Mouse (Mus musculus): ENCODE data around the gene Plcg2. TPM values are rescaled to one million over a fixed set of nuclear protein-coding genes. Genes with fewer than 3 reads are reported as not detected.

Gene Plcg2
- polyA plus RNA-seq, 2 experiments: 4.3 to 5.0 TPM

DNA sequence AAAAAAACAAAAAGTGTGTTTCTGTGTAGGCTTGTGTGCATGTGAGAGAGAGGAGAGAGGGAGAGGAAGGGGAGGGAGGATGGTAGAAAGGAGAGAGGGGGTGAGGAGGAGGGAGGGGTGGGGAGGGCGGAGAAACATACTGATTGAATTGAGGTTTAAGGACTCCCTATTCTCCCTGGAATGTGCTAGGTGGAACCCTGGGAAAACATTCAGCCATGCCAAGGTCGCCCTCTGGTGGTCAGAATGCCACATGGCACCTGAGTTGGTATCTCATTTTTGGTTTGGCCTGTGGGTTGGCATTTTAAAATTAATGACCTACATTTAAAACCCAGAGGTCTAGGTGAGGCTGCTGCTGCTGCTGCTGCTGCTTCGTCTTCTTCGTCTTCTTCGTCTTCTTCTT is 71.3 kb downstream of the Plcg2 start:
- DNase-seq (ENCODE audit: low read depth in 3 of 3, low spot score in 3 of 3) (peak in 2 of 3 experiments; percentile 14 to 15), ATAC-seq (ENCODE audit: insufficient read depth) (no peak)
- H3K36me3 ChIP-seq (replicated peaks; ENCODE audit: control insufficient read depth, insufficient read depth, low read depth): no peaks in the 10 kb centered on the region
- no peak overlapping the region for H3K4me3 ChIP-seq (ENCODE audit: insufficient read depth in 1 of 2, low read depth in 2 of 2, low read length in 2 of 2)
- TF ChIP-seq EP300 (IDR thresholded peaks at IDR 0.05; ENCODE audit: low read depth) (no peak), CTCF (IDR thresholded peaks at IDR 0.05; ENCODE audit: low read depth) (peak; percentile 92)
- no peak overlapping the region for H3K27ac ChIP-seq
- no peaks in the 10 kb centered on the region for H3K27me3 ChIP-seq (ENCODE audit: control insufficient read depth, insufficient read depth, low read length)
- H3K4me2 ChIP-seq (ENCODE audit: low read depth): no peak overlapping the region
- H3K9me3 ChIP-seq (ENCODE audit: control insufficient read depth, low read length): no peaks in the 10 kb centered on the region
- no peaks in the 10 kb centered on the region for H3K4me1 ChIP-seq (replicated peaks; ENCODE audit: control insufficient read depth in 2 of 2, insufficient read depth in 2 of 2, low read length in 1 of 2)
- WGBS (ENCODE audit: insufficient replicate concordance): 20% methylated on average over 5 of the region's 5 CpGs
- no peak overlapping the region for H3K9ac ChIP-seq (replicated peaks)

DNA sequence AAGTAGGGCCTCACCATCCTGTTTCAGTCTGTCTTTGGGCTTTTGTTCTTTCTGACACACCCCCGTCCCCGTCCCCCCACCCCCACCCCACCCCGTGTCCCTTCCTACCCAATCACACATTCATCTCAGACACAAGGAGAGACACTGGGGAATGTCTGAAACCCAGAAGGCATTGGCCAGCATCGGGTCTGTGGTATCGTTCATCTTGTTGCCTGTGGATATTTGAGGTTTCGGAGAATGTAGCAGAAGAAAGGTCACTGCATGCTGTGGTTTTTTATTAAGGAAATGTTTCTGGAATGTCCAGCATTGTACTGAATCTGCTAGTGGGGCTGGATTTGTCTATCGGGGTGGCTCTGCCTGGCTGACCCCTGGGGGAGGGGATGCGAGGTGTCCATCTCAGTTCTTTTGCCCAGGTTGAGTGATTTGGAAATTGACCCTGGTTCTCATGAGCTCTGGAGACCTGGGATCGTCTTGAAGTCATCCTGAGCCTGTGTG is 78.2 kb downstream of the Plcg2 start:
- no peak for TF ChIP-seq CTCF (IDR thresholded peaks at IDR 0.05; ENCODE audit: low read depth)
- no peak for TF ChIP-seq EP300 (IDR thresholded peaks at IDR 0.05; ENCODE audit: low read depth)
- DNase-seq (ENCODE audit: low read depth in 3 of 3, low spot score in 3 of 3) (no peak), ATAC-seq (ENCODE audit: insufficient read depth) (no peak)
- H3K27me3 ChIP-seq (ENCODE audit: control insufficient read depth, insufficient read depth, low read length): no peaks in the 10 kb centered on the region
- H3K27ac ChIP-seq: no peak overlapping the region
- H3K4me1 ChIP-seq (replicated peaks; ENCODE audit: control insufficient read depth in 2 of 2, insufficient read depth in 2 of 2, low read length in 1 of 2): peaks cover 0 to 3% of the 10 kb centered on the region in 2 experiments; a peak in 1 of 4 replicates
- H3K36me3 ChIP-seq (replicated peaks; ENCODE audit: control insufficient read depth, insufficient read depth, low read depth): no peaks in the 10 kb centered on the region
- 51% methylated on average over 9 of the region's 9 CpGs for WGBS (ENCODE audit: insufficient replicate concordance)
- H3K9me3 ChIP-seq (ENCODE audit: control insufficient read depth, low read length): no peaks in the 10 kb centered on the region
- H3K9ac ChIP-seq (replicated peaks): no peak overlapping the region
- no peak overlapping the region for H3K4me2 ChIP-seq (ENCODE audit: low read depth)
- no peak overlapping the region for H3K4me3 ChIP-seq (ENCODE audit: insufficient read depth in 1 of 2, low read depth in 2 of 2, low read length in 2 of 2)

GRCm38 (mm10) chr8:117577059-117577458 is 79.0 kb downstream of the Plcg2 start:
- TF ChIP-seq CTCF (IDR thresholded peaks at IDR 0.05; ENCODE audit: low read depth) (no peak), EP300 (IDR thresholded peaks at IDR 0.05; ENCODE audit: low read depth) (no peak)
- WGBS (ENCODE audit: insufficient replicate concordance): 19% methylated on average over 6 of the region's 6 CpGs
- Histone ChIP-seq H3K4me2 (ENCODE audit: low read depth) (no peak overlapping the region), H3K9ac (replicated peaks) (no peak overlapping the region), H3K27me3 (ENCODE audit: control insufficient read depth, insufficient read depth, low read length) (no peaks in the 10 kb centered on the region), H3K4me3 (ENCODE audit: insufficient read depth in 1 of 2, low read depth in 2 of 2, low read length in 2 of 2) (no peak overlapping the region), H3K4me1 (replicated peaks; ENCODE audit: control insufficient read depth in 2 of 2, insufficient read depth in 2 of 2, low read length in 1 of 2) (peaks cover 0 to 3% of the 10 kb centered on the region in 2 experiments; a peak in 1 of 4 replicates), H3K27ac (no peak overlapping the region), H3K9me3 (ENCODE audit: control insufficient read depth, low read length) (no peaks in the 10 kb centered on the region), H3K36me3 (replicated peaks; ENCODE audit: control insufficient read depth, insufficient read depth, low read depth) (no peaks in the 10 kb centered on the region)
- DNase-seq (ENCODE audit: low read depth in 3 of 3, low spot score in 3 of 3): no peak
- ATAC-seq (ENCODE audit: insufficient read depth): no peak

DNA sequence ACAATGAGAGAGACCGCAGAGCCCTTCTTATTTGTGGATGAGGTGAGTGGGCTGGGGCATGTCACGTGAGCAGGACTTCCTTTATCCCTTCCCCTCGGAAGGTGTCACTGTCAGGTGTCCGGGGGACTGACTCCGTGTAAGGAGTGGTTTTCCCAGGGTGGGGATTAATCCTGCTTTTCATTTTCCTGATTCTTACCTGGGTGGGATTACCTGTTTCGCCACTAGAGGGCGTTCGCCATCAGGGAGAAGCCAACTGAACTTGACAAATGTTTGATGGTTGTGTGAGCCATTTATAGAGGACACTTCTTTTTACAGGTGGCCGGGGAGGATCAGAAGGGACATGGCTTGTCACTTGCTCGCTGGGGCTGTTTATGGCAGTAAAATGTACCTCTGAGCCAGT is 79.8 kb downstream of the Plcg2 start:
- Histone ChIP-seq H3K36me3 (replicated peaks; ENCODE audit: control insufficient read depth, insufficient read depth, low read depth) (no peaks in the 10 kb centered on the region), H3K4me3 (ENCODE audit: insufficient read depth in 1 of 2, low read depth in 2 of 2, low read length in 2 of 2) (no peak overlapping the region), H3K9ac (replicated peaks) (no peak overlapping the region), H3K9me3 (ENCODE audit: control insufficient read depth, low read length) (no peaks in the 10 kb centered on the region), H3K4me1 (replicated peaks; ENCODE audit: control insufficient read depth in 2 of 2, insufficient read depth in 2 of 2, low read length in 1 of 2) (peaks cover 0 to 3% of the 10 kb centered on the region in 2 experiments; a peak in 1 of 4 replicates), H3K4me2 (ENCODE audit: low read depth) (no peak overlapping the region), H3K27me3 (ENCODE audit: control insufficient read depth, insufficient read depth, low read length) (no peaks in the 10 kb centered on the region), H3K27ac (no peak overlapping the region)
- no peak for DNase-seq (ENCODE audit: low read depth in 3 of 3, low spot score in 3 of 3)
- WGBS (ENCODE audit: insufficient replicate concordance): 52% methylated on average over 10 of the region's 10 CpGs
- peak; percentile 67 for TF ChIP-seq CTCF (IDR thresholded peaks at IDR 0.05; ENCODE audit: low read depth)
- no peak for TF ChIP-seq EP300 (IDR thresholded peaks at IDR 0.05; ENCODE audit: low read depth)
- no peak for ATAC-seq (ENCODE audit: insufficient read depth)

GRCm38 (mm10) chr8:117578856-117579255 is 80.8 kb downstream of the Plcg2 start:
- H3K9me3 ChIP-seq (ENCODE audit: control insufficient read depth, low read length): no peaks in the 10 kb centered on the region
- H3K4me3 ChIP-seq (ENCODE audit: insufficient read depth in 1 of 2, low read depth in 2 of 2, low read length in 2 of 2): no peak overlapping the region
- H3K4me2 ChIP-seq (ENCODE audit: low read depth): no peak overlapping the region
- H3K36me3 ChIP-seq (replicated peaks; ENCODE audit: control insufficient read depth, insufficient read depth, low read depth): no peaks in the 10 kb centered on the region
- no peaks in the 10 kb centered on the region for H3K27me3 ChIP-seq (ENCODE audit: control insufficient read depth, insufficient read depth, low read length)
- no peak overlapping the region for H3K9ac ChIP-seq (replicated peaks)
- no peak overlapping the region for H3K27ac ChIP-seq
- WGBS (ENCODE audit: insufficient replicate concordance): 82% methylated on average over 6 of the region's 6 CpGs
- peaks cover 0 to 3% of the 10 kb centered on the region in 2 experiments; a peak in 1 of 4 replicates for H3K4me1 ChIP-seq (replicated peaks; ENCODE audit: control insufficient read depth in 2 of 2, insufficient read depth in 2 of 2, low read length in 1 of 2)
- no peak for ATAC-seq (ENCODE audit: insufficient read depth)
- no peak for TF ChIP-seq CTCF (IDR thresholded peaks at IDR 0.05; ENCODE audit: low read depth)
- TF ChIP-seq EP300 (IDR thresholded peaks at IDR 0.05; ENCODE audit: low read depth): no peak
- DNase-seq (ENCODE audit: low read depth in 3 of 3, low spot score in 3 of 3): no peak

All from liver, embryonic 14.5 days (tissue).